Mouse (Mus musculus): ENCODE measurements around the gene Sgpp1.
"Not testable (repeated sequence)": the region's sequence is repeated elsewhere in the genome, so short reads cannot be mapped to it uniquely, and the experiment has no call there.

Sgpp1 gene

DNA sequence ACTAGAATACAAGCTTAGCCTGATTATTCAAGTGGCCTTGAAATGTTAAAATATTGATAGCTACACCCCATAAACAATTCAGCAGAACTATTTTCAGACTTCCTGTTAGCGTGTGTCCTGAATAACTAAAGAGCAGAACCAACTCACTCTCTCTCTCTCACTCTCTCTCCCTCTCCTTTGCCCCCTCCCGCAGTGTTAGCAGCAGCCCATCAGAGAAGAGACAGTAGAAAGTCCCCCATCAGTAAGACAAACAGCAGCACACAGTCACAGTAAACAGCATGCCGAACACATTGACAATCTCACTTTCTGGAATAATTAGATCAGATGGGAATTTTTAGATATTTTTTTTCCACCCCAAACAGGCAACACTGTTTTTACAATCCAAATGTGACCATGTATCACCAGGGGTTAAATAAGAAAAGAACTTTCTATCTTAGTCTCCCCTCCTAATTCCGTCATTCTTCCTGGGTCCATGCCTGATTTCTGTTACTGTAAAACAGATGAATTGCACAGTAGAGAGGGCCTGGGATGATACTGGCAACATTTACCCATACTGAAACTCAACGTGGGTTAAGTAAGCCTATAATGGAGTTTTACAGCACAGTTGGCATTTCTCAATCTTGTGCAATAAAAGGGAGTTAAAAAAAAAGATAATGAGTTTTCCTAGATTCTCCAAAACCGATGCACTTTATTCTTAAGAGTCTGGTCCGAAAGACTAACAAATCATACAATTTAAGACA lies 2.0 kb downstream of the Sgpp1 start:
- in situ Hi-C loops (cut with MboI; ENCODE audit: low sequenced_read_pairs): no loop called here

DNA sequence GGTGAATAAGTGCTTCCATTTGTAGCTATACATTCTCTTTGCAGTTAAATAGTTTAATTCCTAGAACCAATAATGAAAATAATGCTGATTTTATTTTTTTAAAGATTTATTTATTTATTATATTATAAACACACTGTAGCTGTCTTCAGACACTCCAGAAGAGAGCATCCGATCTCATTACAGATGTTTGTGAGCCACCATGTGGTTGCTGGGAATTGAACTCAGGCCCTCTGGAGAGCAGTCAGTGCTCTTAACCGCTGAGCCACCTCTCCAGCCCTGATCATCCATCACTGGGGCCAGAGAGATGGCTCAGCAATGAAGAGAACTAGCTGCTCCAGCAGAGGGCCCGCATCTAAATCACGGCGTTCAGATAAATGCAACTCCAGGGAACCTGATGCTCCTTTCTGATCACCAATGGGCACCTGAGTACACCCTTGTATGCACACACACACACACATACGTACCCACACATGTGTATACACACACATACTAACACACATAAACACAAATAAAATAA lies 3.5 kb downstream of the Sgpp1 start:
- in situ Hi-C loops (cut with MboI; ENCODE audit: low sequenced_read_pairs): no loop called here

DNA sequence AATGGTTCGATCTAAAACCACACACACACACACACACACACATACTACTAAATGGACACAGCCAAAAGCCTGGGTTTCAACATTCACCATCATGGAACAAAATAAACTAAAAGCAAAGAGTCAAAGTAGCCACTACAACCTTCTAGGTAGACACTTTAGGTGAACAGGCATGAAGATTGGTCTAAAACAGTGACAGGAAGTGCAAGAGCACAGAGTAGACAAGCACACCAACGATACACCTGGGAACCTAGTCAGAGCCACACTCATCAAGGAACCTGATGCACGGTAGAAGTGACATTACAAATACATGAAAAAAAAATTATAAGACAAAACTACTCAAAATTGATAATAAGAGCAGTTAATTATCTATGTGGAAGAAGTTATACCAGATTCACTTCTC lies 4.0 kb downstream of the Sgpp1 start:
- in situ Hi-C loops (cut with MboI; ENCODE audit: low sequenced_read_pairs): no loop called here

DNA sequence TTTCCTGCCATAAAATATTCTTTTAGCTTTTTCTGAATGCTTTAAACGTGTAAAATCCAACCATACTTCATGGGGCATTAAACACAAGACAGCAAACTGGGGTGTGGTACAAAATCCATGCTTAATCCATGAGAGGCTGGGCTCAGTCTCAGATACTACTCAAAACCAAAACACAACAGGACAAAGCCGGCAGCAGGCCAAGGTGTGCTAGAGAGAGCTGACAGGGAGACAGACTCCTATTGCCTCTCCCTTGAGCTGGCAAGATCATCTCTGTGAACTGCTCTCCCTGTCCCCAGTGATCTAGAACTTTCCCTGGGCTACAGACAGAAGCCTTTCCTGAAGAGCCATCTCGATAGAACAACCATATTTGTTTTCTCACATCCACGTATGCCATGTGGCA lies 5.1 kb downstream of the Sgpp1 start:
- in situ Hi-C loops (cut with MboI; ENCODE audit: low sequenced_read_pairs): no loop called here

DNA sequence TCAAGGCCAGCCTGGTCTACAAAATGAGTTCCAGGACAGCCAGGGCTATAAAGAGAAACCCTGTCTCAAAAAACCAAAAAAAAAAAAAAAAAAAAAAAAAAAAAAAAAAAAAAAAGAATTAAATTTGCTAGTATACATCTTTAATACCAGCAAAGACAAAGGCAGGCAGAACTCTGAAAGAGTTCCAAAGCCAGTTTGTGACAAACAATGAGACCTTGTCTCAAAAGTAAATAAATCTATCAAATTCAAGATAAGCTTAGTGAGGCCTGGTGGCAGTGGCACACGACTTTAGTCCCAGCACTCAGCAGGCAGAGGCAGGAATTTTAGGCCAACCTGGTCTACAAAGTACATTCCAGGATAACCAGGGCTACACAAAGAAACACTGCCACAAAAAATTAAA lies 5.7 kb downstream of the Sgpp1 start:
- in situ Hi-C loops (cut with MboI; ENCODE audit: low sequenced_read_pairs): no loop called here

DNA sequence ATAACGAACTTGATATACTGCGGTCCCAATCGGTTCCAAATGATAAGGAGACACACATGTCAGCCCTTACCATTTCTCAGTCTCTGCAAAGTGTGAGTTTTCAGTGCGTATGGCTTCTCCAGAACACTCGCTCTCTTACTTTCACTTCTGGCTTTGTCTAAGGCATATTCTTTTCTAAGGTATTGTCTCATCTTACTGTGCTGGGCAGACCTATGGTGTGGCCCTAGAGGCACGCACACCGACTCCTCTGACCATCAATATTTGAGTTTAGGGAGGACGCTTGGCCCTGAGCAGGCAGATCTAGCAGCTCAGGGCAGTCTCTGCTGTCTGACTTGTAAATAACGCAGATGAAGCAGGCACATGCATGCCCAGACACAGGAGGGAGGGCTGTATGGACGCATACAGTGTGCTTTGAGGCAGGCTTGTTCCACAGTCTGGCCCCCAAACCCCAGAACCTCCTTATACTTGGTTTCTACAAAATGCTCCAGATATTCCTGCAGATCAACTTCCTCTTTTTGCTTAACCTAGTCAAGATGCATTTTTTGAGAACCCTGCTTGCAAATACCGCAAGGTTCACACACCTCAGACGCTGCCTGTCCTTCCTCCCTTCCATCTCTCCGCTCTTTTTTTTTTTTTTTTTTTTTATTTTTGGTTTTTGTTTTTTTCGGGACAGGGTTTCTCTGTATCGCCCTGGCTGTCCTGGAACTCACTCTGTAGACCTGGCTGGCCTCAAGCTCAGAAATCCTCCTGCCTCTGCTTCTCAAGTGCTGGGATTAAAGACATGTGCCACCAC lies 8.0 kb downstream of the Sgpp1 start:
- in situ Hi-C loops (cut with MboI; ENCODE audit: low sequenced_read_pairs): no loop called here

DNA sequence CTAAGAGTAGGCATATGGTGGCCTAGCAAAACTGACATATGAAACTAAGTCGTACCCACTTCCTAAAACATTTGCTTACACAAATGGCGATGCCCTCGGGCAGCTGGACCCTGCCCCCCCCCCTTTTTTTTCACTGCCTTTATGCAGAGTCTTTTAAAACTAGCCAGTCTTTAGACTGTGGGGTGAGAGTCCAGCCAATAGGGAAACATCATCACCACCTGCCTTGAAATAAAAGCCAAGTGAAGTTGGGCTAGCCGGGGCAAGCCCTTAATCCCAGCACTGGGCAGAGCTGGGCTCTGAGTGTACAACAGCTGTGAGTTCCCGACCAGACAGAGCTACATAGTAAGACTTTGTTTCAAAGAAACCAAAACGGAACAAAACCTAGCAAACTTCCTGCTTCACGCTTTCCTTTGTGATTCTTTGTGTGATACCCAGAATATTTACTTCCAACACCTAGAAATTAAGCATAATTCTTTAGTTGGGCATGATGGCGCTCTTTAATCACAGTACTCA lies 9.1 kb downstream of the Sgpp1 start:
- in situ Hi-C loops (cut with MboI; ENCODE audit: low sequenced_read_pairs): no loop called here

DNA sequence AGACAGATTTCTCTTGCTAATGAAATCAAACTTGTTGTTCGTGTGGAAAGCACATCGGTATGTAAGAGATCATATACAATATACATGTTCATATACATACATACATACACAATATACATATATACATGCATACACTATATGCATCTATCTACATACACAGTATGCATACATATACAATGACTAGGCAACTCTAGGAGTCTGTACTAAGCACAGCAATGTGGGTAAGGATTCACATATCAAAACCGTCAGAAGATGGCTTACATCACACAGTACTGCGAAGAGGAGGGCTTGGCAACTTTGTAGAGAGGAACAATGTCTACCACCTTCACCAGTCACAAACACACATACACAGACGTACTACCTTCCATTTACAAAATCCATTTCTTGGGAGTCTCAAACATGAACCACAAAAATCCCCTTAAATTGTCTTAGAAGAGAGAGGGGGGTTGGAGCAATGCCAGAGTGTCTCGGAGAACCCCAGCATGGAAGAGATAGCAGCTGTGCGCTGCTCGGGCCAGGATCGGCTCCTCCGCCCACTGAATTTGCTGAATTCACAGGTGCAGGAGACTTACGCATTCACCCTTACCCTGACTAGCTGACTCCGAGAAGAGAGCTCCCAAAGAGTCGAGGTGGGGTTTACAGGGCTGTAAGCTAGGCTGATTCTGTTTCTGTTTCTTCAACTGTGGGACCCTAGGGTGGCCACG lies 10.8 kb downstream of the Sgpp1 start:
- in situ Hi-C loops (cut with MboI; ENCODE audit: low sequenced_read_pairs): no loop called here

DNA sequence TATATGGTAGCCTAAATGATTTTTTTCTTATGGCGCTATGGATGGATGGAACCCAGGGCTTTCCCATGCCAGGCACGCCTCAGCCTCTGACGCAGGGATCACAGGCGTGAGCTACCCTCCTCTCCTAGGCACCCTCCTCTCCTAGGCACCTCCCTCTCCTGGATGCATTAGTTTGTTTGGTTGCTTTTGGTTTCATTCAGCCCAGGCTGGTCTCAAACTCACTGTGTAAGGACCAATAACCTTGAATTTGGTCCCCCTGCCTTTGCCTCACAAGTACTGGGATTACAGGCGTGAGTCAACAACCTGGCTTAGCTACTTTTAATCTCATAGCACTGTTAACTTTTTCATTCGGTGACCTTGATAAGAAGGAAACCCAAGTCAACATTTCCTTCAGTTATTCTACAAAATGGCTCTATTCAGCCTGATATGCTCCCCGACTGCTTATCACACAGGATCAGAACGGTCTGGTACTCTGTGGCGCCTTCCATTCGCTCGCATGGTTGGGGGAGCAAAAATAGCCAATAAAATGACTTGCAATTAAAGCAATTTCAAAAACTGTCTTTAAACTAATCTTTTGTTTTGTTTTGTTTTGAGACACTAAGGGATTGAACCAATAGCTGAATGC lies 11.6 kb downstream of the Sgpp1 start:
- in situ Hi-C loops (cut with MboI; ENCODE audit: low sequenced_read_pairs): no loop called here

DNA sequence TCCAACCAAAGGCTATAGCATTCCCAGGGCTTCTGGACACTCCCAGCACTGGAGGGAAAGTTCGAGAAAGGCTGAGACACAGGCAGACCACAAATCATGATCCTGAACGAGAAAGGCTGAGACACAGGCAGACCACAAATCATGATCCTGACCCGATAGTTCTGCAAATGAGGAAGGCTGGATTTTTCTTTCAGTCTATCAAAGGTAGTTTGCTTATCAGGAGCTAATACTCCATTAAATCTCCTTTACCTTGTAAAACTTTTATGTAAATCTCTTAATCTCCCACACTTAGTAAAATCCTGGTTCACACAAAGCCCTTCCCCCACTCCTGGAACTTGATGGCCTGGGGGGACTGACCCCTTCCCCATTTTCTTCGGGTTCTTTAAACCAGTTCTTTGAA lies 13.6 kb downstream of the Sgpp1 start:
- in situ Hi-C loops (cut with MboI; ENCODE audit: low sequenced_read_pairs): no loop called here

DNA sequence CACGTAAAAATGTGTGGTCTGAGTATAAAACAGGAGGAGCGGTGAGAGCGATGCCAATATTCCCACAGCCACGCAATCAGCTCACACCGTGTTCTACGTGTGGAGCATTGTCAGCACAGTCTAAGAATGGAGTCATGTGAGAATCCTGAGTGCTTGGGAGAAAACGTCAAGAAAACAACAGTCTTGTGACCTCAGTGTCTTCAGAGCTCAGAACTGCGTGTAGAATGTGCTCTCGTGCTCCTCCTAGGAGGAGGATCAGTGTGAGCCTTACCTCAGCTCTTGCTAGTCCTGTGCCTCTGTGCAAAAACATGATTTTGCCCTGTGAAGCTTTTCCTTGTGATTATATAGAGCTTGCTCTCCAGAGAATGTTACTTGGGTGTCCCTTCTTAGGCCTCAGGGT lies 14.5 kb downstream of the Sgpp1 start:
- in situ Hi-C loops (cut with MboI; ENCODE audit: low sequenced_read_pairs): no loop called here

DNA sequence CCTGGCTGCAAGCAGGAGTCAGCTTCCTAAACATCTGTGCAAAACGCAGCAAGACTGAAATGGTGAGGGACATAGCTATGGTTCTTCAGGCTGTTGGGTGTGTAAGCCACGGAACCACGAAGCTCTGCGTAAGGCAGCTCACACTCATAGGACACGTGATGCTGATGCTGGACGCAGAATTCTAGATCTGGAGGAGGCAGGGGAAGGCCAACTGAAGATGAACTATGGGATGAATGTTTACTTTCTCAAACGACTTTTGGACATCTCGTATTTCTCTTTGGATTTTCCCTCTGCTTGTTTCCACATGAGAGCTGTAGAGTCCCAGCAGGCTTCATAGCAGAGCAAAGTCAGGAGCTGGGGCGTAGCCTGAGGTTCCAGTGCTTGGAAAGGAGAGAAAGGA lies 21.9 kb downstream of the Sgpp1 start:
- in situ Hi-C loops (cut with MboI; ENCODE audit: low sequenced_read_pairs): no loop called here

DNA sequence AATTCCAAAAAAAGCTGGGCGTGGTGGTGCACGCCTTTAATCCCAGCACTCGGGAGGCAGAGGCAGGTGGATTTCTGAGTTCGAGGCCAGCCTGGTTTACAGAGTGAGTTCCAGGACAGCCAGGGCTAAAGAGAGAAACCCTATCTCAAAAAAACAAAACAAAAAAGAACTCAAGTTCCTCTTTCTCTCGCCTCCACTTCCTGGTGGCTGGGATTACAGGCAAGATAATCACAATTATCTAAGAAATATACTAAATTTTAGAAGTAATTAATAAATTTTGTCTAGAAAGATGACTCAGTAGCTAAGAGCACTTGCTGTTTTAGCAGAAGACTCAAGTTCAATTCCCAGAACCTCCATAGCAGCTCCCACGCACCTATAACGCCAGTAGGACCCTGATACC lies 22.6 kb downstream of the Sgpp1 start:
- in situ Hi-C loops (cut with MboI; ENCODE audit: low sequenced_read_pairs): not testable (repeated sequence)

DNA sequence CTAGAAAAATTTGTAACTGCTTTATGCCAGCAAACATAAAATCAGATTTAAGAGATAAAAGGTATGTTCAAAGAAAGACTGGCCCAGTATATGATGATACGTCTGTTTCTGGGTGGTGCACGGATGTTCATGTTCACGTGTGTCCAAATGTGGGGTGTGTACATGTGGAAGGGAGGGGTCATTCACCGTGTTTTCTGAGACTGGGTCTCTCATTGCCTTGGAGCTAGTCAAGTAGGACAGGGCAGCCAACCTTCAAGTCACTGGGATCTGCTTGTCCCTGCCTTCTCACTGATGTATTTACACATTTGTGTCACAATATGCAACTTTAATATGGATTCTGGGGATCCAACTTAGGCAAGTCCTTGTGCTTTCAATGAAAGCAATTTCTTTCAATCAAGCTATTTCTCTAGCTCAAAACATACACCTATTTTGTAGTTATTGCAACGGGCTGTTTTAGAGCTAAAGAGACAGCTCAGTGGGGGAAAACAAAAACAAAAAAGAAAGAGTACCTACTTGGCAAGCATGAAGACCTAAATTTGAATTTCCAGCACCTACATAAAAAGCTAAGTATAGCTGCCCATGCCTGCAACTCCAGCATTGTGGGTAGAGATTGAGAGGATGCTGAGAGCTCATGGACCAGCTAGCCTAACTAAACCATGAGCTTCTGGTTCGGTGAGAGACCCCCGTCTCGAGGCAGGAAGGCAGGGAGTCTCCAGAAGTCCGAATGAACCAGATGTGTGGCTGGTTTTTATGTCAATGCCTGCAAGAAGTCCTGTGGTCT lies 24.7 kb downstream of the Sgpp1 start:
- in situ Hi-C loops (cut with MboI; ENCODE audit: low sequenced_read_pairs): no loop called here

DNA sequence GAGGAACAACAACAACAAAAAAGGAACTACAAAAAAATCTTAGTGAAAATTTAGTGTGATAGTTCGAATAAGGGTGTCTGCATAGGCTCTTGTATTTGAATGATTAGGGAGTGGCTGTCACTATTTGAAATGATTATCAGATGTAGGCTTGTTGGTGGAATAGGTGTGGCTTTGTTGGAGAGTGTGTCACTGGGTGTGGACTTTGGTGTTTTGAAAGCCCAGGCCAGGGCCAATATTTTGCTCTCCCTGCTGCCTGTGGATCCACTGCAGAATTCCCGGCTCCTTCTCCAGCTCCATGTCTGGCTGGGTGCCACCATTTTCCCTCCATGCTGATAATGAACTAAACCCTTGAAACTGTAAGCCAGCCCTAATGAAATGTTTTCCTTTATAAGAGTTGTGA lies 26.0 kb downstream of the Sgpp1 start:
- in situ Hi-C loops (cut with MboI; ENCODE audit: low sequenced_read_pairs): no loop called here

DNA sequence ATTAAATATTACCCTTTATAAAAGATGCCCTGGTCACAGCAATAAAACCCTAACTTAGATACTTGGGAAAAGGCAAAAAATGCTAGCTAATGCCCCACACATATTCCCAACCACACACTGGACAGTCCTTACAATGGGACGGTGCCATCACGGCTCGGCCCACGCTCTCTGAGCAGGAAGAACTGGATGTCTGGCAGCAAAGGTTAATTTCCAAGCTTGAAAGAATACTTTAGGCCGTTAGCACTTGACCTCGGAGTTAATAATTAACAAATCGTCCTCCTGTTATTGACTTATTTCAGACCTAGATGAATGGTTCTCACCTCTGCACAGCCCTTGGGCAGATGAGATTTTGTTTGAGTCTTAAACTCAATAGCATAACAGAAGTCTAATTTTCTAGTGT lies 28.9 kb downstream of the Sgpp1 start:
- in situ Hi-C loops (cut with MboI; ENCODE audit: low sequenced_read_pairs): no loop called here

DNA sequence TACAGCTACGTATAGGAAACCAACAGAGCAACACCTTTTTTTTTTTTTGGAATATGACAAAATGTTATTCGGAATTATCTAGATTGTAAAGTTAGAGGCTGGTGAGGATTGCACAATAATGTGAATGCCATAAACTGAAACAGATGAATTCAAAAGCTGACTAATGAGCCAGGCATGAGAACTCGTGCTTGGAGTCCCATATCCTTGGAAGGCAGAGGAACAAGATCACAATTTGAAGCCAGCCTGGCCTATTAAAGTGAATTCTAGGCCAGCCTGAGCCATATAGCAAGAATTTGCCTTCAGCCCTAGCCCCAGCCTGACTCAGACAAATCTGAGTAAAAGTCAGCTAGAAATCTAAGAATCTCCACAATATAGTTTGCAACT lies 32.8 kb downstream of the Sgpp1 start:
- in situ Hi-C loops (cut with MboI; ENCODE audit: low sequenced_read_pairs): no loop called here

DNA sequence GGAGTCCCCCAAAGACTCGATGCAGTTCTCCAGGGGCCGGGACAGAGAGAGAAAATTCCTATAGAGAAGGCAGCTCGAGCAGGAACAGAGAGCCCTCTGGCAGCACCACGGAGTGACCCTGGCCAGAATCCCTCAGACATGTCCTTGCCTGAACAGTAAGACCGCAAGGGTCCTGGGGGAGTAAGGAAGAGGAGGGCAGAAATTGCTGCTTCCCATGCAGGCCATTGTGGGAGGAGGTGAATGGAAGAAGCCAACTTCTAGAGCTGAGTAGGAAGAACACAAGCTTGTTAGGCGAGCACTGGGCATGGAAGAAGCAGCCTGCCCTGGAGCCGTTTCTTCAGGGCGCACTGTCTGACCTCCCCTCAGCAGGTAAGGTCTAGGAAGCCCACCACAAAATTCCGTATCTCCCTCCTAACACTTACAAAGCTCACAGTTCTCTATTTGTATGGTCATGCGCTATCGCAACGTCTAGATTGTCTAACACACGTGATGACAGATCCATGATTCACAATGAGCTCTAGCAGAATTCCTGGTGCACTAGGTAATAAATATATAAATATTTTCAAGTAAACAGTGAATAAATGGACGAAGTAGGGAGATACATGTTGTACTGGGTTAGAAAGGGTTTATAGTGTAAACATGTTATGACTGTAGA lies 33.3 kb downstream of the Sgpp1 start:
- in situ Hi-C loops (cut with MboI; ENCODE audit: low sequenced_read_pairs): no loop called here

DNA sequence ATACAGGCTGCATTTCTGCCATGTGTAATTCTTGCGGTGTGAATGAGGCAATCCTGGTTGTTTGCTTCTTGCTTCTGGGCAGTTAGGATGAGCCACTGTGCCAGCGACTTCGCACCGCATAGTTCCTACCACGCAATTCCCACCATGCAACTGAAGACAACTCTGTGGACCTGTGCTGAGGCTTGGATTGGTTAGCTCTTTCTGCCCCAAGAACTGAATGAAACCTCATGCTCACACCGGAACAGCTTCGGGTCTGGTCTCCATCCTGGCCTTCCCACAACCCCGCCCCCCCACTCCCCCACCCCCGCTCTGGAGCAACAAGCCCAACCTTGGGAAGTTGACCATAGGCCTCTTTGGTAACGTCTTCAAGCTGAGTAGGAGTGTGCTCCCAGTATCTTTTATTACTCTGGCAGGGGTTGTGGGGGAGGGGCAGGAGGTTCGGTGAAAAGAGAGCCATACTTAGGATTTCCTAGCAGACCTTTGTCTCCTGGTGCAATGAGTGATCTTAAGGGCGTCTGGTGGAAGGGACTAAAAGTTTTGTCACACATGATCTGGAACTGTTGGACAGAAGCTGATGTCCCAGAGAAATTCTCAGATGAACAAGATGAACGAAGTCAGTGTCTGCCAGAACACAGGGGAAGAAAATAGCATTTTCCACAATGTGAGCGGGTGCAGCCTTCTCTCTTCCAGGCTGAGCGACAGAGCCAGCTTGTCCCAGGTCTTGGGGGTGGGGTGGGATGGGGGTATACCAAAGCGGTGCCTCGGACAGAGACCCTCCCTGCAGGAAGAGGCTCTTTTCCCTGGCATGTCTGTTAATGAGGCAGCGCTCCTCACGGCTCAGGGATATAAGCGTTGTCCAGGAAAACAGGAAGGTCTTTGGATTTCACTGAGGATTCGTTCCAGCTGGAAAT lies 34.1 kb downstream of the Sgpp1 start:
- in situ Hi-C loops (cut with MboI; ENCODE audit: low sequenced_read_pairs): no loop called here

Data from CH12F3 (cell line).